Mouse (Mus musculus) heart, embryonic 10.5 days (tissue): ENCODE measurements around the gene Olfr453. TPM values are rescaled to one million over a fixed set of nuclear protein-coding genes. Genes with fewer than 3 reads are reported as not detected.

ENCODE experiments used
- DNase-seq: peaks from one replicate; pipeline ENCODE4 v3.0.0-alpha.2; 2017; ENCODE audit warnings: low spot score
- H3K27ac ChIP-seq: fragments of 300-500 bp; sonication (generic); 2 replicates; pipeline ENCODE4 v1.5.1; 2016; ENCODE audit warnings: mild to moderate bottlenecking
- H3K27me3 ChIP-seq: fragments of 300-500 bp; sonication (generic); 2 replicates; pipeline ENCODE4 v1.6.1; 2016; ENCODE audit warnings: mild to moderate bottlenecking; ENCODE audit not compliant: poor library complexity, insufficient read depth, severe bottlenecking
- H3K36me3 ChIP-seq: fragments of 300-500 bp; sonication (generic); 2 replicates; pipeline ENCODE4 v1.6.1; 2016; ENCODE audit warnings: mild to moderate bottlenecking, moderate library complexity
- H3K4me1 ChIP-seq: fragments of 300-500 bp; sonication (generic); 2 replicates; pipeline ENCODE4 v1.6.1; 2016; ENCODE audit warnings: mild to moderate bottlenecking
- H3K4me3 ChIP-seq: fragments of 300-500 bp; sonication (generic); 2 replicates; pipeline ENCODE4 v1.5.1; 2016; ENCODE audit warnings: mild to moderate bottlenecking, moderate library complexity
- H3K9me3 ChIP-seq: fragments of 300-500 bp; sonication (generic); 2 replicates; pipeline ENCODE4 v1.6.1; 2016; ENCODE audit warnings: mild to moderate bottlenecking, moderate library complexity
- WGBS: fragments of 180-500 bp; shearing (Covaris S2); methylation state at CpG from one replicate; pipeline ENCODE4 v1.1.7; 2016; 5-methylcytosine and 5-hydroxymethylcytosine counted together
- polyA plus RNA-seq: library from polyadenylated mRNA; unstranded; fragments of >200 nt; fragmentation: Nextera tagmentation; extraction: Ambion mirVana; gene quantifications from 2 replicates; pipeline ENCODE4 v1.2.1, GENCODE M21; 2016

Gene Olfr453
- not detected in 2 replicates for polyA plus RNA-seq

GRCm38 (mm10) chr6:42739071-42739470 is at the start of gene Olfr453:
TSS of gene Olfr453 (plus strand) at chr6:42739371.
- Histone ChIP-seq H3K27ac (no peak within 1 kb of the TSS), H3K4me3 (no peak within 1 kb of the TSS), H3K27me3 (no peaks in the 10 kb centered on the region), H3K4me1 (no peaks in the 10 kb centered on the region), H3K36me3 (no peaks in the 10 kb centered on the region), H3K9me3 (no peaks in the 10 kb centered on the region)
- DNase-seq: no peak
- 89% methylated on average over 1 of the region's 1 CpGs for WGBS

- no peak for DNase-seq
- no peak overlapping the region for H3K27ac ChIP-seq
- H3K27me3 ChIP-seq: no peaks in the 10 kb centered on the region
- no peaks in the 10 kb centered on the region for H3K9me3 ChIP-seq
- no peak overlapping the region for H3K4me3 ChIP-seq
- H3K36me3 ChIP-seq: peaks cover 28% of the 10 kb centered on the region
- H3K4me1 ChIP-seq: 0 out of 2 replicates have a peak, but pooled peaks cover 3% of the 10 kb centered on the region
Measured at GRCm38 (mm10) chr6:42689761-42690160, 49.4 kb upstream of the Olfr453 start.

GRCm38 (mm10) chr6:42692154-42692516 is 47.0 kb upstream of the Olfr453 start:
- H3K4me3 ChIP-seq: peak overlapping the region; percentile 69
- peak; percentile 93 for DNase-seq
- H3K36me3 ChIP-seq: peaks cover 10% of the 10 kb centered on the region; the same call in 1 of the 2 replicates
- H3K9me3 ChIP-seq: no peaks in the 10 kb centered on the region
- 0 out of 2 replicates have a peak, but pooled peaks cover 3% of the 10 kb centered on the region for H3K4me1 ChIP-seq
- no peaks in the 10 kb centered on the region for H3K27me3 ChIP-seq
- WGBS: 1% methylated on average over 8 of the region's 10 CpGs
- peak overlapping the region; percentile 87 for H3K27ac ChIP-seq

- Histone ChIP-seq H3K27ac (peak overlapping the region; percentile 87), H3K36me3 (peaks cover 11% of the 10 kb centered on the region; the same call in 1 of the 2 replicates), H3K4me3 (peak overlapping the region; percentile 69), H3K27me3 (no peaks in the 10 kb centered on the region), H3K9me3 (no peaks in the 10 kb centered on the region), H3K4me1 (0 out of 2 replicates have a peak, but pooled peaks cover 3% of the 10 kb centered on the region)
- peak; percentile 92 for DNase-seq
- under 1% methylated on average over 32 of the region's 32 CpGs for WGBS
Measured at GRCm38 (mm10) chr6:42692517-42693190, 46.5 kb upstream of the Olfr453 start.

- H3K4me1 ChIP-seq: 0 out of 2 replicates have a peak, but pooled peaks cover 7% of the 10 kb centered on the region
- peak within 1 kb of the TSS; percentile 95 for H3K27ac ChIP-seq
- no peaks in the 10 kb centered on the region for H3K9me3 ChIP-seq
- H3K4me3 ChIP-seq: peak within 1 kb of the TSS; percentile 89
- DNase-seq: peak; percentile 93
- WGBS: under 1% methylated on average over 28 of the region's 28 CpGs
- no peaks in the 10 kb centered on the region for H3K27me3 ChIP-seq
- no peaks in the 10 kb centered on the region for H3K36me3 ChIP-seq
Measured at GRCm38 (mm10) chr6:42709291-42710211, 29.6 kb upstream of the Olfr453 start, which contains the start of gene Tcaf1. TSS of gene Tcaf1 (minus strand) at chr6:42710088.

GRCm38 (mm10) chr6:42714668-42715067 is 24.5 kb upstream of the Olfr453 start:
- H3K27me3 ChIP-seq: no peaks in the 10 kb centered on the region
- H3K27ac ChIP-seq: no peak overlapping the region
- H3K36me3 ChIP-seq: no peaks in the 10 kb centered on the region
- H3K4me3 ChIP-seq: no peak overlapping the region
- H3K4me1 ChIP-seq: no peaks in the 10 kb centered on the region
- no peaks in the 10 kb centered on the region for H3K9me3 ChIP-seq
- no peak for DNase-seq
- WGBS: 28% methylated on average over 8 of the region's 8 CpGs

- no peak for DNase-seq
- H3K9me3 ChIP-seq: no peaks in the 10 kb centered on the region
- H3K36me3 ChIP-seq: no peaks in the 10 kb centered on the region
- H3K4me3 ChIP-seq: no peak overlapping the region
- H3K27me3 ChIP-seq: no peaks in the 10 kb centered on the region
- H3K4me1 ChIP-seq: no peaks in the 10 kb centered on the region
- no peak overlapping the region for H3K27ac ChIP-seq
Measured at GRCm38 (mm10) chr6:42717973-42718372, 21.2 kb upstream of the Olfr453 start.

GRCm38 (mm10) chr6:42742303-42742702 is 3.1 kb downstream of the Olfr453 start:
- Histone ChIP-seq H3K27me3 (no peaks in the 10 kb centered on the region), H3K36me3 (no peaks in the 10 kb centered on the region), H3K9me3 (no peaks in the 10 kb centered on the region), H3K4me1 (no peaks in the 10 kb centered on the region), H3K27ac (no peak overlapping the region), H3K4me3 (no peak overlapping the region)
- WGBS: 68% methylated on average over 5 of the region's 5 CpGs
- no peak for DNase-seq

GRCm38 (mm10) chr6:42747846-42748245 is 8.7 kb downstream of the Olfr453 start:
- DNase-seq: no peak
- Histone ChIP-seq H3K27ac (no peak overlapping the region), H3K4me3 (no peak overlapping the region), H3K4me1 (no peaks in the 10 kb centered on the region), H3K36me3 (no peaks in the 10 kb centered on the region), H3K27me3 (no peaks in the 10 kb centered on the region), H3K9me3 (no peaks in the 10 kb centered on the region)

- DNase-seq: no peak
- Histone ChIP-seq H3K9me3 (no peaks in the 10 kb centered on the region), H3K36me3 (no peaks in the 10 kb centered on the region), H3K27ac (no peak within 1 kb of the TSS), H3K27me3 (no peaks in the 10 kb centered on the region), H3K4me1 (no peaks in the 10 kb centered on the region), H3K4me3 (no peak within 1 kb of the TSS)
- 67% methylated on average over 1 of the region's 1 CpGs for WGBS
Measured at GRCm38 (mm10) chr6:42756104-42756503, 16.9 kb downstream of the Olfr453 start, which contains the start of gene Olfr38. TSS of gene Olfr38 (plus strand) at chr6:42756404.

GRCm38 (mm10) chr6:42777066-42777465 is 37.9 kb downstream of the Olfr453 start:
- DNase-seq: no peak
- Histone ChIP-seq H3K27me3 (no peaks in the 10 kb centered on the region), H3K36me3 (no peaks in the 10 kb centered on the region), H3K4me3 (no peak overlapping the region), H3K27ac (no peak overlapping the region), H3K4me1 (no peaks in the 10 kb centered on the region), H3K9me3 (no peaks in the 10 kb centered on the region)
- 71% methylated on average over 1 of the region's 1 CpGs for WGBS

GRCm38 (mm10) chr6:42784793-42785192 is 45.6 kb downstream of the Olfr453 start, which contains the start of gene Olfr452:
TSS of gene Olfr452 (plus strand) at chr6:42785093.
- H3K4me1 ChIP-seq: no peaks in the 10 kb centered on the region
- no peaks in the 10 kb centered on the region for H3K36me3 ChIP-seq
- H3K27me3 ChIP-seq: no peaks in the 10 kb centered on the region
- DNase-seq: no peak
- H3K4me3 ChIP-seq: no peak within 1 kb of the TSS
- H3K9me3 ChIP-seq: no peaks in the 10 kb centered on the region
- H3K27ac ChIP-seq: no peak within 1 kb of the TSS
